Mouse (Mus musculus) lung, postnatal 0 days (tissue): ENCODE results near the gene Mllt11. TPM values are rescaled to one million over a fixed set of nuclear protein-coding genes. Genes with fewer than 3 reads are reported as not detected.

ENCODE experiments used
- ATAC-seq: fragments of 200-750 bp; cut with Nextera tagmentation; 2 replicates; pipeline ENCODE4 v1.8.0; 2017; ENCODE audit warnings: moderate library complexity
- DNase-seq: peaks from one replicate; pipeline ENCODE4 v3.0.0-alpha.2; 2016; ENCODE audit warnings: low spot score
- H3K27ac ChIP-seq: fragments of 300-500 bp; sonication (generic); 2 replicates; pipeline ENCODE4 v1.5.1; 2014; ENCODE audit warnings: antibody characterized with exemption, mild to moderate bottlenecking, low read length, mixed read lengths
- H3K27me3 ChIP-seq: fragments of 300-500 bp; sonication (generic); replicated peaks from 2 replicates; pipeline ENCODE4 v1.6.1; 2014; ENCODE audit warnings: low read length, mixed read lengths; ENCODE audit not compliant: insufficient read depth
- H3K36me3 ChIP-seq: fragments of 300-500 bp; sonication (generic); 2 replicates; pipeline ENCODE4 v1.6.1; 2014; ENCODE audit warnings: low read length, mixed read lengths; ENCODE audit not compliant: insufficient read depth
- H3K4me1 ChIP-seq: fragments of 300-500 bp; sonication (generic); 2 replicates; pipeline ENCODE4 v1.6.1; 2014; ENCODE audit warnings: antibody characterized with exemption, low read depth, low read length, mixed read lengths; ENCODE audit not compliant: insufficient read depth
- H3K4me2 ChIP-seq: fragments of 300-500 bp; sonication (generic); replicated peaks from 2 replicates; pipeline ENCODE4 v1.6.1; 2014; ENCODE audit warnings: low read depth, mild to moderate bottlenecking, low read length, moderate library complexity, mixed read lengths
- H3K4me3 ChIP-seq: fragments of 300-500 bp; sonication (generic); 2 replicates; pipeline ENCODE4 v1.5.1; 2014; ENCODE audit warnings: low read depth, low read length
- H3K9ac ChIP-seq: fragments of 300-500 bp; sonication (generic); replicated peaks from 2 replicates; pipeline ENCODE4 v1.6.1; 2014; ENCODE audit warnings: low read depth, mild to moderate bottlenecking
- H3K9me3 ChIP-seq: fragments of 300-500 bp; sonication (generic); 2 replicates; pipeline ENCODE4 v1.6.1; 2016; ENCODE audit warnings: low read length, mixed read lengths
- CTCF ChIP-seq: IDR thresholded peaks from 2 replicates; pipeline ENCODE4 v1.5.1; 2016; ENCODE audit warnings: antibody characterized with exemption, mild to moderate bottlenecking
- EP300 ChIP-seq: IDR thresholded peaks from 2 replicates; pipeline ENCODE4 v1.6.1; 2016; ENCODE audit warnings: antibody characterized with exemption, mild to moderate bottlenecking, control low read depth
- WGBS: fragments of 180-500 bp; shearing (Covaris S2); extraction: QIAGEN DNeasy Blood & Tissue Kit; methylation state at CpG from one replicate; pipeline ENCODE4 v1.1.7; 2014; 5-methylcytosine and 5-hydroxymethylcytosine counted together
- polyA plus RNA-seq: library from polyadenylated mRNA; unstranded; fragments of >200 nt; fragmentation: Nextera tagmentation; extraction: Ambion mirVana; gene quantifications from 2 replicates; pipeline ENCODE4 v1.2.1, GENCODE M21; 2015

Gene Mllt11
- polyA plus RNA-seq, 1 experiment from 2014 or later: 5.9 TPM

- TF ChIP-seq CTCF (peak; percentile 24), EP300 (no peak)
Measured at GRCm38 (mm10) chr3:95239022-95239421, 7.1 kb upstream of the Mllt11 start.

GRCm38 (mm10) chr3:95237541-95238099 is 5.6 kb upstream of the Mllt11 start:
- Histone ChIP-seq H3K4me3 (no peak overlapping the region), H3K27me3 (no peaks in the 10 kb centered on the region), H3K4me1 (no peaks in the 10 kb centered on the region), H3K36me3 (peaks cover 32% of the 10 kb centered on the region), H3K9me3 (no peaks in the 10 kb centered on the region), H3K9ac (no peak overlapping the region), H3K27ac (0 out of 2 replicates have a peak overlapping the region, but pooled peaks have one; percentile 27), H3K4me2 (no peak overlapping the region)
- ATAC-seq: peak; percentile 82
- WGBS: 60% methylated on average over 8 of the region's 8 CpGs
- no peak for TF ChIP-seq EP300
- TF ChIP-seq CTCF: no peak
- DNase-seq: peak; percentile 83

More at GRCm38 (mm10) chr3:95239022-95239421, 7.1 kb upstream of the Mllt11 start:
- WGBS: 86% methylated on average over 6 of the region's 6 CpGs
- no peaks in the 10 kb centered on the region for H3K27me3 ChIP-seq
- no peaks in the 10 kb centered on the region for H3K4me1 ChIP-seq
- H3K9me3 ChIP-seq: no peaks in the 10 kb centered on the region
- H3K9ac ChIP-seq: no peak overlapping the region
- no peak overlapping the region for H3K4me3 ChIP-seq
- H3K36me3 ChIP-seq: peaks cover 19% of the 10 kb centered on the region
- no peak overlapping the region for H3K27ac ChIP-seq
- H3K4me2 ChIP-seq: no peak overlapping the region
- ATAC-seq (no peak), DNase-seq (no peak)

GRCm38 (mm10) chr3:95235386-95236301 is 3.7 kb upstream of the Mllt11 start:
- Histone ChIP-seq H3K27me3 (no peaks in the 10 kb centered on the region), H3K9me3 (no peaks in the 10 kb centered on the region), H3K27ac (no peak overlapping the region), H3K4me2 (no peak overlapping the region), H3K9ac (no peak overlapping the region), H3K36me3 (peaks cover 32% of the 10 kb centered on the region), H3K4me3 (no peak overlapping the region), H3K4me1 (peaks cover 7% of the 10 kb centered on the region; the same call in 1 of the 2 replicates)
- ATAC-seq (no peak), DNase-seq (no peak)
- TF ChIP-seq EP300: no peak
- no peak for TF ChIP-seq CTCF
- WGBS: 81% methylated on average over 23 of the region's 23 CpGs

- Histone ChIP-seq H3K27ac (no peak overlapping the region), H3K36me3 (peaks cover 32% of the 10 kb centered on the region), H3K9me3 (no peaks in the 10 kb centered on the region), H3K4me1 (peaks cover 13% of the 10 kb centered on the region), H3K4me2 (no peak overlapping the region), H3K9ac (no peak overlapping the region), H3K27me3 (no peaks in the 10 kb centered on the region), H3K4me3 (no peak overlapping the region)
- DNase-seq (no peak), ATAC-seq (no peak)
- no peak for TF ChIP-seq CTCF
- TF ChIP-seq EP300: no peak
- WGBS: 81% methylated on average over 16 of the region's 16 CpGs
Measured at GRCm38 (mm10) chr3:95233303-95233980, 1.5 kb upstream of the Mllt11 start.

DNA sequence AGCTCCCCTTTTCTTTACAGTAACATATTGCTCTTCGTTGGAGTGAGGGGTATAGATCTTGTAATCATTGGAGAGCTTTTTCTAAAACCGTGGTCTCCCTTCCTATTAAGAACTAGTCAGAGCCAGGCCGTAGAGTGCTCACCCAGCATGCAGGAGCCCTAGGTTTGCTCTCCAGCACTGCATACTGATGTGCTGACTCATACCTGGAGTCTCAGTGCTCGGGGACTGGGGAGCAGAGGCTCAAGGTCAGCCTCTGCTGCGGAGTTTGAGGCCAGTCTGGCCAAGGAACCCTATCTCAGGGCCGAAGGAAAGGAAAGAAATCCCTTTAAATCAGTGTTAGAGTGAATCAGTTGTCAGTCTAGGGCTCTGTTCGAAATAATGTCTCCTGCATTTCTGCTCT is 800 bp upstream of the Mllt11 start:
- no peaks in the 10 kb centered on the region for H3K9me3 ChIP-seq
- WGBS: 64% methylated on average over 7 of the region's 7 CpGs
- no peak overlapping the region for H3K4me3 ChIP-seq
- no peak overlapping the region for H3K4me2 ChIP-seq
- no peak overlapping the region; the same call in 1 of the 2 replicates for H3K27ac ChIP-seq
- TF ChIP-seq EP300: no peak
- no peak for TF ChIP-seq CTCF
- peaks cover 13% of the 10 kb centered on the region for H3K4me1 ChIP-seq
- no peak overlapping the region for H3K9ac ChIP-seq
- peaks cover 32% of the 10 kb centered on the region for H3K36me3 ChIP-seq
- H3K27me3 ChIP-seq: no peaks in the 10 kb centered on the region
- DNase-seq (peak; percentile 65), ATAC-seq (no peak)
